Mouse (Mus musculus): ENCODE data around the gene Psmd2. TPM values are rescaled to one million over a fixed set of nuclear protein-coding genes. Genes with fewer than 3 reads are reported as not detected.

Gene Psmd2
- polyA plus RNA-seq, 1 experiment, result 203 TPM

GRCm38 (mm10) chr16:20712889-20713288, 61.4 kb downstream of the Psmd2 start:
- 81% methylated on average over 7 of the region's 7 CpGs for WGBS
- DNase-seq, result peak in 1 of 2 experiments; percentile 22
- TF ChIP-seq CTCF (IDR thresholded peaks at IDR 0.05; ENCODE audit: borderline replicate concordance, insufficient read depth, low read depth, low read length) (no peak), POLR2A (IDR thresholded peaks at IDR 0.05; ENCODE audit: borderline replicate concordance, insufficient read depth, low read length) (no peak)
- Histone ChIP-seq H3K27ac (ENCODE audit: insufficient read depth, low read length) (no peak overlapping the region), H3K27me3 (ENCODE audit: control insufficient read depth, insufficient read depth, low read length) (no peaks in the 10 kb centered on the region), H3K4me3 (replicated peaks; ENCODE audit: insufficient read depth, low read depth, low read length) (no peak overlapping the region), H3K4me1 (ENCODE audit: control insufficient read depth, insufficient read depth, low read length) (peaks cover 17% of the 10 kb centered on the region)

Other genes with a start within 250 kb of the Psmd2 start
- 251 and 263 TPM in 2 replicates for gene Abcc5, start 225.3 kb upstream of the Psmd2 start, polyA plus RNA-seq (2012; rRNA removed)
- 52.4 and 53.3 TPM in 2 replicates for gene Eif2b5, start 152.8 kb upstream of the Psmd2 start, polyA plus RNA-seq (2012; rRNA removed)
- gene Dvl3, start 134.7 kb upstream of the Psmd2 start, polyA plus RNA-seq (2012; rRNA removed), result 60.2 and 66.5 TPM in 2 replicates
- 1,156 and 1,178 TPM in 2 replicates for gene Ap2m1, start 116.2 kb upstream of the Psmd2 start, polyA plus RNA-seq (2012; rRNA removed)
- gene Abcf3, start 103.1 kb upstream of the Psmd2 start, polyA plus RNA-seq (2012; rRNA removed), result 107 and 112 TPM in 2 replicates
- 46.7 and 58.1 TPM in 2 replicates for gene Vwa5b2, start 62.2 kb upstream of the Psmd2 start, polyA plus RNA-seq (2012; rRNA removed)
- 2.1 and 2.2 TPM in 2 replicates for gene Eef1akmt4, start 40.1 kb upstream of the Psmd2 start, polyA plus RNA-seq (2012; rRNA removed)
- not detected in 2 replicates for gene Gm49333, start 40.0 kb upstream of the Psmd2 start, polyA plus RNA-seq (2012; rRNA removed)
- 23.5 and 25.6 TPM in 2 replicates for gene Alg3, start 39.9 kb upstream of the Psmd2 start, polyA plus RNA-seq (2012; rRNA removed)
- gene Camk2n2, start 30.4 kb upstream of the Psmd2 start, polyA plus RNA-seq (2012; rRNA removed), result 230 and 239 TPM in 2 replicates
- 79.0 and 81.5 TPM in 2 replicates for gene Ece2, start 21.8 kb upstream of the Psmd2 start, polyA plus RNA-seq (2012; rRNA removed)
- 184 and 193 TPM in 2 replicates for gene Eif4g1, start 16.7 kb downstream of the Psmd2 start, polyA plus RNA-seq (2012; rRNA removed)
- gene Fam131a, start 41.6 kb downstream of the Psmd2 start, polyA plus RNA-seq (2012; rRNA removed), result 123 and 137 TPM in 2 replicates
- gene Polr2h, start 66.0 kb downstream of the Psmd2 start, polyA plus RNA-seq (2012; rRNA removed), result 38.6 and 41.2 TPM in 2 replicates
- gene Clcn2, start 66.1 kb downstream of the Psmd2 start, polyA plus RNA-seq (2012; rRNA removed), result 94.4 and 97.2 TPM in 2 replicates
- gene Chrd, start 81.5 kb downstream of the Psmd2 start, polyA plus RNA-seq (2012; rRNA removed), result 60.1 and 71.4 TPM in 2 replicates
- 15.8 and 19.6 TPM in 2 replicates for gene Thpo, start 82.9 kb downstream of the Psmd2 start, polyA plus RNA-seq (2012; rRNA removed)